ENCODE assay signal across 11 mouse cellular contexts in the genomic region with DNA sequence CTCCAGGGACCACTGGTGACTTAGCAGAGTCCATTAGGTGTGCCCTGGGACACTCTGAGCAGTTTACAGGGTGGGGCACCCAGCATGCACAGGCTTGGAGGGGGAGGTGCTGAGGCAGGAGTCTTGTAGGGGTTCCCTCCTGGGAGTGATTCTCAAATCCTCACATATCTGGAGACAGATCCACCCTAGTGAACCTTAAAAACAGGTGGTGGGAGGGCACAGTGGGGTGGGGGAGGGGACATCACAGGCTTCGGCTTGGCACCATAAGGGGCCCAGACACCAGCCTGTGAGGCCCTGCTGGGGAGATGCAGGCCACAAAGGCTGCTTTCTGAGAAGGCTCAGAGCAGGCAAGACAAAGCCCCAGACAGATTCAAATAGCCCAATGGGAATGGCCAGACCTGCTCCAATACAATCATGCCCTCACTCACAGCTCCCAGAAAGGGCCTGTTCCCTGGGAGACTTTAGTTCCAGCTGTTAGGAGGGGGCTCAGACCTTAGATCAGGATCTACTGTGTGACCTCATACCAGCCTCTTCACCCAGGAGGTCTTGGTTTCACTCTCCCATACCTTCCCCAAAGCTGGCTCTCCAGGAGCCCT. TPM values are rescaled to one million over a fixed set of nuclear protein-coding genes. Genes with fewer than 3 reads are reported as not detected.
A peak's percentile ranks its signal among the peaks of the same experiment; 100 is the strongest.
DNase-seq lines count a peak whose midpoint lies in the region; ATAC-seq and TF ChIP-seq lines count a peak whose summit lies in the region.
"Had no signal": no experiment of that assay in that cellular context is flagged by ENCODE, and none has a peak within 500 bp of the region (broad histone marks: within the 10 kb centered on the region; RNA-seq: fewer than 3 reads in every experiment).

No protein-coding gene starts in this region.

- intact Hi-C loops in gastrocnemius, postnatal 36 days (cut with DNase I): no loop called here

- no peak for TF ChIP-seq CTCF in layer of hippocampus, adult 2 months (conservative IDR thresholded peaks at IDR 0.05)

- H3K9ac ChIP-seq in embryonic facial prominence, embryonic 14.5 days (ENCODE audit: low read depth, low read length): peak overlapping the region; percentile 11; the same call in 1 of the 2 replicates
- H3K9ac ChIP-seq in limb, embryonic 14.5 days (ENCODE audit: low read depth, low read length, severe bottlenecking): 0 out of 2 replicates have a peak overlapping the region, but pooled peaks have one; percentile 4
- no peak overlapping the region for H3K9ac ChIP-seq in stomach, embryonic 14.5 days (replicated peaks; ENCODE audit: low read depth, low read length)

- no peak for DNase-seq in layer of hippocampus, adult 2 months (ENCODE audit: low spot score in 2 of 2)
- no peak for DNase-seq in layer of hippocampus, postnatal 36 days
- DNase-seq in embryonic facial prominence, embryonic 14.5 days (ENCODE audit: low spot score): no peak
- no peak for DNase-seq in limb, embryonic 14.5 days (ENCODE audit: low spot score)
- no peak for DNase-seq in gastrocnemius, postnatal 36 days
- no peak for DNase-seq in lung, postnatal 4 days
- DNase-seq in layer of hippocampus, postnatal 14 days (ENCODE audit: low spot score in 2 of 2): no peak

- peak overlapping the region; percentile 63; the same call in 1 of the 2 replicates for H3K27ac ChIP-seq in layer of hippocampus, adult 2 months
- H3K27ac ChIP-seq in embryonic facial prominence, embryonic 14.5 days (replicated peaks; ENCODE audit: low read depth, low read length): no peak overlapping the region; the same call in 1 of the 2 replicates
- H3K27ac ChIP-seq in limb, embryonic 14.5 days (replicated peaks; ENCODE audit: low read depth, low read length): peak overlapping the region; percentile 14; the same call in 1 of the 2 replicates
- peak overlapping the region; percentile 15; the same call in 1 of the 2 replicates for H3K27ac ChIP-seq in stomach, embryonic 14.5 days (ENCODE audit: low read length)
- H3K27ac ChIP-seq: kidney, postnatal 0 days had no signal

- peaks cover 33% of the 10 kb centered on the region for H3K4me1 ChIP-seq in embryonic facial prominence, embryonic 14.5 days (ENCODE audit: control insufficient read depth, insufficient read depth, low read length)
- H3K4me1 ChIP-seq in limb, embryonic 14.5 days (ENCODE audit: control insufficient read depth, insufficient read depth, low read length): peaks cover 41% of the 10 kb centered on the region
- H3K4me1 ChIP-seq in stomach, embryonic 14.5 days (ENCODE audit: control insufficient read depth, insufficient read depth, low read length): peaks cover 46% of the 10 kb centered on the region

- no peaks in the 10 kb centered on the region for H3K36me3 ChIP-seq in embryonic facial prominence, embryonic 14.5 days (ENCODE audit: control insufficient read depth, insufficient read depth, low read length)
- H3K36me3 ChIP-seq in limb, embryonic 14.5 days (ENCODE audit: control insufficient read depth, insufficient read depth, low read length): no peaks in the 10 kb centered on the region
- no peaks in the 10 kb centered on the region for H3K36me3 ChIP-seq in stomach, embryonic 14.5 days (ENCODE audit: control insufficient read depth, insufficient read depth, low read length)

- peak; percentile 45 for ATAC-seq in embryonic facial prominence, embryonic 14.5 days (ENCODE audit: low read depth)
- peak; percentile 20; the same call in 1 of the 2 replicates for ATAC-seq in limb, embryonic 14.5 days (ENCODE audit: low FRiP score, low read depth)
- 0 out of 2 replicates have a peak, but pooled peaks have one; percentile 20 for ATAC-seq in stomach, embryonic 14.5 days (ENCODE audit: insufficient number of reproducible peaks, insufficient read depth, low FRiP score, low read depth)

- no peak overlapping the region for H3K4me3 ChIP-seq in layer of hippocampus, adult 2 months
- H3K4me3 ChIP-seq in embryonic facial prominence, embryonic 14.5 days (ENCODE audit: low read depth, low read length): no peak overlapping the region
- H3K4me3 ChIP-seq in limb, embryonic 14.5 days (replicated peaks; ENCODE audit: low read length): no peak overlapping the region
- no peak overlapping the region for H3K4me3 ChIP-seq in stomach, embryonic 14.5 days (ENCODE audit: low read depth, low read length)
- H3K4me3 ChIP-seq: myocyte had no signal

- no peaks in the 10 kb centered on the region for H3K27me3 ChIP-seq in embryonic facial prominence, embryonic 14.5 days (replicated peaks; ENCODE audit: control insufficient read depth, insufficient read depth, low read length)
- no peaks in the 10 kb centered on the region for H3K27me3 ChIP-seq in limb, embryonic 14.5 days (ENCODE audit: control insufficient read depth, insufficient read depth, low read length)
- no peaks in the 10 kb centered on the region for H3K27me3 ChIP-seq in stomach, embryonic 14.5 days (ENCODE audit: control insufficient read depth, insufficient read depth, low read length)

- TF ChIP-seq POLR2A in limb, embryonic 14.5 days (IDR thresholded peaks at IDR 0.05; ENCODE audit: borderline replicate concordance, extremely low read depth, insufficient read depth, insufficient read length): no peak

- H3K4me2 ChIP-seq in embryonic facial prominence, embryonic 14.5 days (ENCODE audit: low read depth, low read length): no peak overlapping the region
- no peak overlapping the region for H3K4me2 ChIP-seq in limb, embryonic 14.5 days (replicated peaks; ENCODE audit: low read depth, low read length, severe bottlenecking)
- H3K4me2 ChIP-seq in stomach, embryonic 14.5 days (replicated peaks; ENCODE audit: low read depth, low read length): no peak overlapping the region

- 56% methylated on average over 1 of the region's 1 CpGs for WGBS in embryonic facial prominence, embryonic 14.5 days
- 20% methylated on average over 1 of the region's 1 CpGs for WGBS in limb, embryonic 14.5 days
- WGBS in stomach, embryonic 14.5 days: 35% methylated on average over 1 of the region's 1 CpGs

- H3K9me3 ChIP-seq in embryonic facial prominence, embryonic 14.5 days (ENCODE audit: control insufficient read depth, low read length): no peaks in the 10 kb centered on the region
- no peaks in the 10 kb centered on the region for H3K9me3 ChIP-seq in limb, embryonic 14.5 days (ENCODE audit: control insufficient read depth, low read length)
- H3K9me3 ChIP-seq in stomach, embryonic 14.5 days (ENCODE audit: control insufficient read depth, low read depth, low read length): no peaks in the 10 kb centered on the region

RNA-seq across cellular contexts. Expression of gene Itpk1, which starts 6.5 kb away (rescaled TPM):
- total RNA-seq in layer of hippocampus, adult 2 months (2021): 10 to 100 TPM; 66.6 to 76.8 TPM
- 10 to 100 TPM; 64.3 to 64.8 TPM for total RNA-seq in layer of hippocampus, postnatal 36 days (2021)
- polyA plus RNA-seq in embryonic facial prominence, embryonic 14.5 days (2014; fragmentation: Nextera tagmentation; extraction: Ambion mirVana): 9.6 and 10.9 TPM in 2 replicates
- 10.3 and 12.3 TPM in 2 replicates for polyA plus RNA-seq in limb, embryonic 14.5 days (2012; rRNA removed)
- polyA plus RNA-seq in limb, embryonic 14.5 days (2014; fragmentation: Nextera tagmentation; extraction: Ambion mirVana): 8.3 and 9.1 TPM in 2 replicates
- 15.9 and 17.1 TPM in 2 replicates for polyA plus RNA-seq in stomach, embryonic 14.5 days (2014; fragmentation: Nextera tagmentation; extraction: Ambion mirVana)
- total RNA-seq in gastrocnemius, postnatal 36 days (2021): 1 to 10 TPM; 6.3 to 8.4 TPM
- total RNA-seq in layer of hippocampus, postnatal 14 days (2021): 10 to 100 TPM; 57.8 to 67.6 TPM

RNA-seq across cellular contexts. Expression of gene Moap1, which starts 45.3 kb away (rescaled TPM):
- total RNA-seq in layer of hippocampus, adult 2 months (2021): 10 to 100 TPM; 24.3 to 24.9 TPM
- total RNA-seq in layer of hippocampus, postnatal 36 days (2021): 10 to 100 TPM; 26.1 to 26.5 TPM
- polyA plus RNA-seq in embryonic facial prominence, embryonic 14.5 days (2014; fragmentation: Nextera tagmentation; extraction: Ambion mirVana): 17.8 and 23.9 TPM in 2 replicates
- polyA plus RNA-seq in limb, embryonic 14.5 days (2012; rRNA removed): 1.9 and 2.2 TPM in 2 replicates
- polyA plus RNA-seq in limb, embryonic 14.5 days (2014; fragmentation: Nextera tagmentation; extraction: Ambion mirVana): 17.6 and 21.9 TPM in 2 replicates
- polyA plus RNA-seq in stomach, embryonic 14.5 days (2014; fragmentation: Nextera tagmentation; extraction: Ambion mirVana): 20.6 and 22.9 TPM in 2 replicates
- 1 to 10 TPM; 3.2 to 5.4 TPM for total RNA-seq in gastrocnemius, postnatal 36 days (2021)
- total RNA-seq in layer of hippocampus, postnatal 14 days (2021): 10 to 100 TPM; 31.0 TPM

RNA-seq across cellular contexts. Expression of gene Tmem251, which starts 45.4 kb away (rescaled TPM):
- 1 to 10 TPM; 5.1 TPM for total RNA-seq in layer of hippocampus, adult 2 months (2021)
- 1 to 10 TPM; 5.0 to 6.0 TPM for total RNA-seq in layer of hippocampus, postnatal 36 days (2021)
- polyA plus RNA-seq in embryonic facial prominence, embryonic 14.5 days (2014; fragmentation: Nextera tagmentation; extraction: Ambion mirVana): 9.8 and 10.6 TPM in 2 replicates
- 3.4 and 3.6 TPM in 2 replicates for polyA plus RNA-seq in limb, embryonic 14.5 days (2012; rRNA removed)
- 10.9 and 11.2 TPM in 2 replicates for polyA plus RNA-seq in limb, embryonic 14.5 days (2014; fragmentation: Nextera tagmentation; extraction: Ambion mirVana)
- 12.2 and 13.8 TPM in 2 replicates for polyA plus RNA-seq in stomach, embryonic 14.5 days (2014; fragmentation: Nextera tagmentation; extraction: Ambion mirVana)
- total RNA-seq in gastrocnemius, postnatal 36 days (2021): 1 to 10 TPM; 2.0 to 2.2 TPM
- total RNA-seq in layer of hippocampus, postnatal 14 days (2021): 1 to 10 TPM; 4.9 to 5.3 TPM

RNA-seq across cellular contexts. Expression of gene Gm28051, which starts 59.4 kb away (rescaled TPM):
- total RNA-seq in layer of hippocampus, adult 2 months (2021): not detected
- not detected for total RNA-seq in layer of hippocampus, postnatal 36 days (2021)
- not detected in 2 replicates for polyA plus RNA-seq in embryonic facial prominence, embryonic 14.5 days (2014; fragmentation: Nextera tagmentation; extraction: Ambion mirVana)
- polyA plus RNA-seq in limb, embryonic 14.5 days (2012; rRNA removed): not detected in 2 replicates
- not detected in 2 replicates for polyA plus RNA-seq in limb, embryonic 14.5 days (2014; fragmentation: Nextera tagmentation; extraction: Ambion mirVana)
- not detected in 2 replicates for polyA plus RNA-seq in stomach, embryonic 14.5 days (2014; fragmentation: Nextera tagmentation; extraction: Ambion mirVana)
- total RNA-seq in gastrocnemius, postnatal 36 days (2021): not detected
- total RNA-seq in layer of hippocampus, postnatal 14 days (2021): not detected
- polyA plus RNA-seq: cortical plate, adult 2 months; kidney, postnatal 0 days had no signal

RNA-seq across cellular contexts. Expression of gene Gon7, which starts 59.4 kb away (rescaled TPM):
- total RNA-seq in layer of hippocampus, adult 2 months (2021): 10 to 100 TPM; 13.2 to 13.4 TPM
- total RNA-seq in layer of hippocampus, postnatal 36 days (2021): 10 to 100 TPM; 13.2 to 14.4 TPM
- polyA plus RNA-seq in embryonic facial prominence, embryonic 14.5 days (2014; fragmentation: Nextera tagmentation; extraction: Ambion mirVana): 16.2 and 17.6 TPM in 2 replicates
- polyA plus RNA-seq in limb, embryonic 14.5 days (2012; rRNA removed): 11.0 and 16.9 TPM in 2 replicates
- 17.7 and 21.7 TPM in 2 replicates for polyA plus RNA-seq in limb, embryonic 14.5 days (2014; fragmentation: Nextera tagmentation; extraction: Ambion mirVana)
- polyA plus RNA-seq in stomach, embryonic 14.5 days (2014; fragmentation: Nextera tagmentation; extraction: Ambion mirVana): 28.2 and 29.6 TPM in 2 replicates
- total RNA-seq in gastrocnemius, postnatal 36 days (2021): 1 to 10 TPM; 7.7 to 8.5 TPM
- 10 to 100 TPM; 12.7 to 13.3 TPM for total RNA-seq in layer of hippocampus, postnatal 14 days (2021)

Comparison
In these comparisons a context has a peak if more than half of its experiments do, and no peak if none do; other contexts are left out.
1. RNA of gene Itpk1, which starts 6.5 kb away (total RNA-seq): 66.6 to 76.8 TPM in layer of hippocampus, adult 2 months, 57.8 to 67.6 TPM in layer of hippocampus, postnatal 14 days and 64.3 to 64.8 TPM in layer of hippocampus, postnatal 36 days; 6.3 to 8.4 TPM in gastrocnemius, postnatal 36 days; every median in the first group is over 4 times any median in the second.
2. Peak in every context shown above with its lines, with median percentiles within 50 percentile points of each other: ATAC-seq.